Mouse (Mus musculus) spleen, adult 10 weeks (tissue): ENCODE data around the gene Mrpl42. TPM values are rescaled to one million over a fixed set of nuclear protein-coding genes. Genes with fewer than 3 reads are reported as not detected.

ENCODE experiments used
- polyA plus RNA-seq: library from polyadenylated mRNA; stranded (reverse); fragments of 350-450 nt; fragmentation: Illumina TruSeq; extraction: RNeasy Lipid Tissue Mini Kit (QIAGEN cat#74804); gene quantifications from one replicate; pipeline ENCODE4 v1.2.3, GENCODE M21; 2015; ENCODE audit warnings: low replicate concordance; ENCODE audit not compliant: insufficient read depth

The Mrpl42 gene
- 141 TPM for polyA plus RNA-seq

DNA sequence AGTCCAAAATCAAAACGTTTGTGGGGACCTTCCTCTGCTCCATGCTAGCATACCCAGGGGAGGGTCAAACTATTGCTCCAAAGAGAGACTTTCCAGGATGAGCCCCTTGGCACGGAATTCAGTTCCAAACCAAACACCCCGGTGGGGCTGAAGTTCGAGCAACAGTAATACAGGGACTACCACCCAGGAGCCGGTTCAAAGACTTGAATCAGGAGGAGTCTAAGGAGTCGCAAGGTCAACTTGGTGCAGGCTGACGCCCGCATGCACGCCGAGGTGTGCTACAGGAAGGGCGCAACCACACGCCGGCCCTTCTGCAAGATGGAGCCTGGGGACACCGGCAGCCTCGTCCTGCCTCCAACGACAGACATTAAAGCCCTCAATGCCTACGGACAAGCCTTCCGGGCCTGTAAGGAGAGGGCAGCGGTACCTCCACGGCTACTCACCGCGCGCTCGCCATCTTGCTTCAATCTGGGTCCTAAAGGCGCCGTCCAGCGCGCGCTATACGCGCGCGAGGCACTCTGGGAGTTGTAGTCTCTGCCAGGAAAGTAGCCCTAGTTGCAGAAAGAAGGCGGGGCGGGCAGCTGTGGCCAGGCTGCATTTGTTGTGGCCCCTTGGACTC, at the start of gene Mrpl42:
Gene Mrpl42 (minus strand): TSS at position 478 of the 619 bp plus-strand sequence.

GRCm38 (mm10) chr10:95514656-95515292, 13.0 kb upstream of the Mrpl42 start, which contains the start of gene Ube2n:
Ube2n (plus strand) TSS chr10:95515145.

Other genes with a start within 250 kb of the Mrpl42 start
- gene Cradd, start 177.8 kb downstream of the Mrpl42 start, polyA plus RNA-seq = 5.3 TPM
- 18.1 TPM for gene Socs2, start 84.8 kb downstream of the Mrpl42 start, polyA plus RNA-seq
- 287 TPM for gene Ube2n, start 13.2 kb upstream of the Mrpl42 start, polyA plus RNA-seq
- 63.2 TPM for gene Nudt4, start 62.2 kb upstream of the Mrpl42 start, polyA plus RNA-seq
- gene Anapc15-ps, start 171.5 kb upstream of the Mrpl42 start, polyA plus RNA-seq = not detected